Mouse (Mus musculus): ENCODE data around the gene Apoa2.

Gene Apoa2

GRCm38 (mm10) chr1:171205704-171206493 is 19.0 kb upstream of the Apoa2 start:
- DNase-seq (ENCODE audit: low read depth, low spot score), result no peak

GRCm38 (mm10) chr1:171209409-171209808 is 15.4 kb upstream of the Apoa2 start:
- DNase-seq (ENCODE audit: low read depth, low spot score), result no peak

- DNase-seq (ENCODE audit: low read depth, low spot score), result no peak
Measured at GRCm38 (mm10) chr1:171212854-171213253, 12.0 kb upstream of the Apoa2 start.

DNA sequence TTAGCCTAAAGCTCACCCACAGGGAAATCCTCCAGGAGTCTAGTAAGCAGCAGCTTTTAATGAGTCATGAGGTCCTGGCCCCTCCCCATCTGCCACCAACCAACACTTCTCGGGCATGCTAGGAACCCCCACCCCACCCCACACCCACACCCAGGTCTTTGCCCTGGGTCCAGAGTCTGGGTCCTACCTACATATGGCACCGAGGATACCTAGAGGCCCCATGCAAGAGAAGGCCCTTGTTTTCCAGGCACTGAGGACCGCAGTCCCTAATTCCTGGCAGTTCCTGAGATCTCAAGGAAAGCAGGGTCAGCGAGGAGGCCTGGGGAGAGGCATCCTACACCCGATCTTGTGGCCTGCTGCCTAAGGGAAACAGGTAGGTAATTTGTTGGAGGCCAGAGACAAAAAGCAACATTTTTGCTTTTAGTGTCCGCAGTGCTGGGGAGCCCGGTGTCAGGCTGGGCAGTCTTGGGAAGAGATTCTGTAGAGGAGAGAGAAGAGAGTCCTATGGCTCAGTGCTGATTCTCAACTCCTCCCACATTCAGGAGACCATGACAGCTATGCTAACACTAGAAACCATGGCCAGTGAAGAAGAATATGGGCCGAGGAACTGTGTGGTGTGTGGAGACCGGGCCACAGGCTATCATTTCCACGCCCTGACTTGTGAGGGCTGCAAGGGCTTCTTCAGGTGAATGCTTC is 10.9 kb upstream of the Apoa2 start, which contains the start of gene Nr1i3:
TSS of gene Nr1i3 (plus strand) at position 170 of the 696 bp plus-strand sequence.
- no peak for DNase-seq (ENCODE audit: low read depth, low spot score)

DNA sequence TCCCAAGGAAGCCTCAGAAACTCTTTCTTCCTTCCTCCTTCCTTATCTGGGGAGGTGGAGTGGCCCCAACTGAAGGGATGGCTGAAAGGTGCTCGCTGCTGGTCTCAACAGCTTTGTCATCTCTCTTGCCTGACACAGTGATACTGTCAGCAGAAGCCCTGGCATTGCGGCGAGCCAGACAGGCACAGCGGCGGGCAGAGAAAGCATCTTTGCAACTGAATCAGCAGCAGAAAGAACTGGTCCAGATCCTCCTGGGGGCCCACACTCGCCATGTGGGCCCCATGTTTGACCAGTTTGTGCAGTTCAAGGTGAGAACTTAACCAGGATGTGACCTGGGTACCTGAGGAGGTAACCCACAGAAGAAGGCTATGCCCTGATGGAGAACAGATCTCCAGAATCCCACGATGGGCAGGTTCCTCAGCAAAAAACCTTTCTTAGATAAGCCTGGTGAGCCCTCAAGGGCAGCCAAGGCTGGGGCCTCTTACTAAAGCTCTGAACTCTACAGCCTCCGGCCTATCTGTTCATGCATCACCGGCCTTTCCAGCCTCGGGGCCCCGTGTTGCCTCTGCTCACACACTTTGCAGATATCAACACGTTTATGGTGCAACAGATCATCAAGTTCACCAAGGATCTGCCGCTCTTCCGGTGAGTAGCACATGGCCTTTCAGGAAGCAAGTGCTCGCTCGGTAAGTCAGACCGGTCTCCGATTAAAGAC is 8.5 kb upstream of the Apoa2 start:
- DNase-seq (ENCODE audit: low read depth, low spot score), result no peak

DNA sequence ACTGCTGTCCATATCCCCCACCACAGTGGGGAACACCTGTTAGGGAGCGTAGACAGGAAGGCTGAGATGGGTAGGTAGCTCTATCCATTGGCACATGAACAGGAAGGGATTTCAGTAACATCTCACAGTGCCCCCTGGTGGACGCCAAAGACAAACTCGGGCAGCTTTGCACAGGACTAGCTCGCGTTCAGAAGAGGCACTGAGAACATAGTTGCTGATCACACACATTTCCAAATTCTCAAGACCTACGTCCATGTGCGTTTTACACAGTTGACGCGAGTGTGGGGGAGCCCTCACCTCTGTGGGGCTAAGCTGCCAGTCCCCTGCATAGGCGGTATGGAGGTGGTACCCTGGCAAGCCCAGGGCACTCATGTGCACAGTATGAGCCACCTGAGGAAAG is 4.0 kb upstream of the Apoa2 start:
- DNase-seq (ENCODE audit: low read depth, low spot score), result peak; percentile 83

DNA sequence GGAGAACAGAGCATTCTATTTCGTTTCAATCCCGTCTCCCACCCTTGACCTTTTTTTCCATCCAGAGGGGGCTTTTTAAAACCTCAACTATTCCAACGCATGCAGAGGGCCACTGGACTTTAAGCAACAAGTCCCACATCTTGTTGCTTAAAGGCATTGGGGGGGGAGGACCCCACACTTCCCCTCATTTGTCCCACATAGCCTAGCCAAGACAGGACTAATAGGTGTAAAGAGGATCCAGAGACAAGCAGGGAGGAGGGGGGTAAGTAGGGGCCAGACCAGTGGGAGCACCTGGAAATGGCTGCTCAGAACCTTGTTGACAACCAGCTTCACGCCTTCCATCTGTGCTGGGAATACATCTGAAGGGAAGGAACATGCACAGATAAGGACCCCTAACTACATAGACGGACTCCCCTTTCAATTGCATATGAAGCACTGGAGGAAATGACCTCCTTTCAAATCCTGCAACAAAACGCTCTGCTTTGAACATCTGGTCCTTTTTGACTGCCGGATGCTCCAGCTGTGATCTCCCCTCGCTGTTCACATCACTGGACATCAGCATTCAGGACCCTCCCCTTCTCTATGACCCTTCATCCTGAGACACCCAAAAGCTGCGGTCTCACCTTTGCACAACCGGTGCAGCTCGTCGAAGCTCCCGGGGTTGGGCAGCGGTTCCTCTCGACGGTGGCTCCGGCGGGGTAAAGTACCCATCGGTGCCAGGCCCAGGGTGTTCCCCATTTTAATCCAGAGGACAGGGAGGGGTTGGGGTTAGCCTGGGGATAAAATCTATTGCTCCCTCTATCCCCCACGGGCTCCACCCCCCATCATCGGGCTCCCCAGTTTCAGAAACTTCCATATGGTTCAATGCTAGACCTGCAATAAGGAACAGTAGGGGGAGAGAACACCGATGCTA is 3.3 kb upstream of the Apoa2 start:
- no peak for DNase-seq (ENCODE audit: low read depth, low spot score)

DNA sequence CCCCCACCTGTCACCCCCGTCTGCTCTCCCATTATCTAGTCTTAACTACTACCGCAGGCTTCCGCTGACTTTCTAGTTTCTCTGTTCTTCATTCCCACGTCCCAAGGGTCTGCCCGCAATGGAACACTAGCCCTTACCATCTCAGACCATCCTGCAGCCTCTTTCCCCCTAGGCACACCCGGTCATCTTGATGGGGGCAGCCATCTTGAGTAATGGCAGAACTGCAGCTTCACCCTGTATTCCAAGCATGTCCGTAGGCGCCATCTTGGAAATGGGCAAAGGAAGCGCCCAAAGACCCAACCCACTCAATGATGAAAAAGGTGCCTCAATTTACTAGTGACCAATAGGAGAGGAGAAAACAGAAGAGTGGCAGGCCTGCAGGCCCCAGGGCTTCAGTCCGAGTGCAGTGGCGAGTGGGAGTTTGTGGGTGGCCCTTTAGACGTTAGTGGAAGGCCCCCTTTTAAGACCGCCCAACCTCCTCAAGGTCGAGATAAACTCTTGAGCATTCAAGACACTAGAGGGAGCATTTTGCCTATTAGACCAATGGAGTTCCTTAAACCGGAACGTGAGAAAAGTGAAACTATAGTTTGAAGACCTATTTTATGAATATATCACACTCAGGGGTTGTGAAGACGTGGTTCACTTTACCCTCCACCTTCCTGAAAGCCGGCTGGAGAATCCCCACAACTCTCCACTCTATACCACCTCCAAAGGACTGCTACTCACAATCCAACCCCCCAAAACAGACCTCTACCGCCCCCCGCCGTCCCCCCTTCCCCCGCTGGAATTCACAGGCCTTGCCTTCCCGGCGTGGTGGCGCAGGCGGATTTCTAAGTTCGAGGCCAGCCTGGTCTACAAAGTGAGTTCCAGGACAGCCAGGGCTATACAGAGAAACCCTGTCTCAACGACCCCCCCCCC is 2.4 kb upstream of the Apoa2 start, which contains the start of gene Tomm40l:
TSS of gene Tomm40l (minus strand) at position 277 of the 918 bp plus-strand sequence.
- peak; percentile 99 for DNase-seq (ENCODE audit: low read depth, low spot score)

GRCm38 (mm10) chr1:171223168-171223567 is 1.7 kb upstream of the Apoa2 start:
- DNase-seq (ENCODE audit: low read depth, low spot score), result no peak

GRCm38 (mm10) chr1:171223796-171224195 is 1.1 kb upstream of the Apoa2 start:
- no peak for DNase-seq (ENCODE audit: low read depth, low spot score)

- DNase-seq (ENCODE audit: low read depth, low spot score), result no peak
Measured at GRCm38 (mm10) chr1:171226780-171227179, 1.9 kb downstream of the Apoa2 start.

DNA sequence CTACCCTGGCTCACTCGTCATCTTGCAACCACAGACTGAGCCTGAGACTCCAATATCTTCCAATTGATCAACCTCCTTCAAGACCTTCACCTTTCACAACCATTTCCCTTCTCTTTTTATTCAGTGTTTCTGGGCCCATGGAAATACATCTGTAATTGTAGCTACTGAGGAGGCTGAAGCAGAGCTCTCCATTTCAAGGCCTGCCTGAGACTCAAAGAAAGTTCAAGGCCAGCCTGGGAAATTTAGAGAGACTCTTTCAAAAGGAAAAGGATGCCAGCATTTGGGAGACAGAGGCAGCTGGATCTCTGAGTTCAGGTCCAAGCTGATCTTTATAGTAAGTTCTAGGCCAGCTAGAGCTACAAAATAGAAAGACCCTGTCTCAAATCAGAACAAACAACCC is 3.0 kb downstream of the Apoa2 start:
- DNase-seq (ENCODE audit: low read depth, low spot score), result no peak

- DNase-seq (ENCODE audit: low read depth, low spot score), result no peak
Measured at GRCm38 (mm10) chr1:171229750-171230149, 4.9 kb downstream of the Apoa2 start.

GRCm38 (mm10) chr1:171230215-171230614 is 5.4 kb downstream of the Apoa2 start:
- DNase-seq (ENCODE audit: low read depth, low spot score), result no peak

- DNase-seq (ENCODE audit: low read depth, low spot score), result no peak
Measured at GRCm38 (mm10) chr1:171231844-171232243, 7.0 kb downstream of the Apoa2 start.

GRCm38 (mm10) chr1:171232348-171232747 is 7.5 kb downstream of the Apoa2 start:
- no peak for DNase-seq (ENCODE audit: low read depth, low spot score)

DNA sequence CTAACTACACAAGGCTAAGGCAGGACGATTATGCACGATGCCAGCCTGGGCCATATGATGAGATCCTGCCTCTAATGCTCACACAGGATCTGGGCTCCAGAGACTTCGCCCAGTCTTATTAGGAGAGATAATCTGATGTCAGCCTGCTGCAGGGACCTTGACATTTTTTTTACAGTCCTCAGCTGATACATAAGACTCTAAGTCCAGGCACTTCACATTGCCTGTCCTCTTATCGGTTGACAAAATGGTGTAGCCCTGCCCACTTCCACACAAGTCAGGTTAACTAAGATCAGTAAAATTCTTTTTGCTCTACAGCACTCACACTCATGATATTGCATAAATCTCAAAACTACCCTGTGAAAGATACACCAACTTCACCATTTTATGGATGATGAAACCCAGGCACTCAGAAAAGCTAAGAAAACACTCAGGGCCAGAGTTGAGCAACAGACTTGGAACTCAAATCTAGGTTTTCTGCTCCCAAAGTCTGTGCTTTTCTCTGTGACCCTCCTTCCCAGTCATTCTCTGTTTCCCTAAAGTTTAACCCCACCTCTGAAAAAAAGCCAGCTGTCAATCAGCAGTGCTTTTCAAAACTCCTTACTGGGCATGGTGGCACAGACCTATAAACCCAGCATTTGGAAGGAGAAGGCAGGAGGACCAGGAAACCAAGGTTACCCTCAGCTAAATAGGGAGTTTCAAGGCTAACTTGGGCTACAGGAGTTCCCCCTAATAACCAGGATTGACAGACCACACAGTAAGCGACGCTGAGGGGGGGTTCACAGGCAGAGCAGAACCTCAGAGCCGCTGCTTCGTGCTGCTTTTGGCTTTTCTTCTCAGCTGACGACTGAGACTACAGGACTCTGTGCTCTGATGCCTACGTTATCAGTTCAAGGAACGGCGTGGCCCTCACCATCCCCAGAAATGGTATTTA is 8.2 kb downstream of the Apoa2 start:
- DNase-seq (ENCODE audit: low read depth, low spot score), result no peak

GRCm38 (mm10) chr1:171234126-171234525 is 9.3 kb downstream of the Apoa2 start, which contains the start of gene Fcer1g:
Fcer1g (minus strand) TSS chr1:171234365.
- no peak for DNase-seq (ENCODE audit: low read depth, low spot score)

- DNase-seq (ENCODE audit: low read depth, low spot score), result no peak
Measured at GRCm38 (mm10) chr1:171234538-171234937, 9.7 kb downstream of the Apoa2 start.

Data from skeletal muscle tissue, adult 2 months (tissue).